Mouse (Mus musculus): Measurements from ENCODE around the gene Zmym1. TPM values are rescaled to one million over a fixed set of nuclear protein-coding genes. Genes with fewer than 3 reads are reported as not detected.
A peak's percentile ranks its signal among the peaks of the same experiment; 100 is the strongest.

Zmym1 gene
- polyA plus RNA-seq, 1 experiment = 57.4 TPM

DNA sequence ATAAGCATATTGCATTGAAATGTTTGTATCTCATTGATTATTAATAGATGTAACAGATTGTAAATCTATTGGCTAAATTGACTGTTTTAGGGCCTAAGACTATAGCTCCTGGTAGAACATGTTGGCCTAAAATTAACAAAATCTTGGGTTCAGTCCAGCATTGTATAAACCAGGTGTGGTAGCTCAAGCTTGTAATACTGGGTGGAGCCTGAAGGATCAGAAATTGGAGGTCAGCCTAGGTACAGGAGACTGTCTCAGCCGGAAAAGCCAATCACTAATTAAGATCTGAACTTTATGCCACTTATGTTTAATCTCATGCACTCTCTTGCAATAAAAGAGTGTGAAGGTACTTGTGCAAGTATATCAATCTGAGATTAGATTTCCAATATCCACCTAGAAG, 24.8 kb upstream of the Zmym1 start:
- H3K9ac ChIP-seq (ENCODE audit: low read depth, poor library complexity, severe bottlenecking) = no peak overlapping the region
- H3K36me3 ChIP-seq (ENCODE audit: control insufficient read depth, insufficient read depth, low read length, poor library complexity, severe bottlenecking) = peaks cover 2% of the 10 kb centered on the region
- H3K4me3 ChIP-seq (ENCODE audit: low read depth, low read length) = no peak overlapping the region
- no peak for TF ChIP-seq CTCF (IDR thresholded peaks at IDR 0.05; ENCODE audit: low read depth, low read length)
- no peak for TF ChIP-seq EP300 (IDR thresholded peaks at IDR 0.05; ENCODE audit: insufficient read depth, low read depth, low read length)
- TF ChIP-seq POLR2A (IDR thresholded peaks at IDR 0.05; ENCODE audit: insufficient read depth, low read length) = no peak
- H3K27me3 ChIP-seq (ENCODE audit: control insufficient read depth, insufficient read depth, low read length, poor library complexity, severe bottlenecking) = no peaks in the 10 kb centered on the region
- no peaks in the 10 kb centered on the region for H3K4me1 ChIP-seq (ENCODE audit: control insufficient read depth, insufficient read depth, low read length)
- H3K9me3 ChIP-seq (replicated peaks; ENCODE audit: control insufficient read depth, insufficient read depth, low read length, poor library complexity, severe bottlenecking) = no peaks in the 10 kb centered on the region
- no peak overlapping the region for H3K27ac ChIP-seq (ENCODE audit: insufficient read depth, low read length)

DNA sequence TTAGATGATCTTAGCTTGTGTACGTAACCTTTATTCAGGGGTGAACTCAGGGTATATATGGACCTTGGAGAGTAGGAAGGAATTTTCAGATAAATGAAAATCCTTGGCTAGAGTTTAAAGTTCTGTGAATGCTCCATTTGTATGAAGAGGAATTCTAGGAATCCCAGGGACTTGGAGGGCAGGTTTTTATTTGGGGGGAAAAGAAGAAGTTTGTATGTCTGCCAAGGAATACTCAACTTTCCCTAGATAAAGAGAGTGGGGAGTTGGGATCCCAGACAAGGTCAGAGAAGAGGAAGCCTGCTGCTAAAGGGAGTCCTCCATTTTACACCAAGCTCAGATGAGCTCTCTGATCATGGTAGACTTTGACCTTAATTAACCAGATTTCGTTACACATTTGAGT, 22.2 kb upstream of the Zmym1 start:
- H3K27ac ChIP-seq (ENCODE audit: insufficient read depth, low read length) = no peak overlapping the region
- no peaks in the 10 kb centered on the region for H3K9me3 ChIP-seq (replicated peaks; ENCODE audit: control insufficient read depth, insufficient read depth, low read length, poor library complexity, severe bottlenecking)
- no peaks in the 10 kb centered on the region for H3K27me3 ChIP-seq (ENCODE audit: control insufficient read depth, insufficient read depth, low read length, poor library complexity, severe bottlenecking)
- H3K9ac ChIP-seq (ENCODE audit: low read depth, poor library complexity, severe bottlenecking) = no peak overlapping the region
- peaks cover under 1% of the 10 kb centered on the region; the same call in 1 of the 2 replicates for H3K36me3 ChIP-seq (ENCODE audit: control insufficient read depth, insufficient read depth, low read length, poor library complexity, severe bottlenecking)
- no peaks in the 10 kb centered on the region for H3K4me1 ChIP-seq (ENCODE audit: control insufficient read depth, insufficient read depth, low read length)
- no peak for TF ChIP-seq EP300 (IDR thresholded peaks at IDR 0.05; ENCODE audit: insufficient read depth, low read depth, low read length)
- no peak for TF ChIP-seq CTCF (IDR thresholded peaks at IDR 0.05; ENCODE audit: low read depth, low read length)
- TF ChIP-seq POLR2A (IDR thresholded peaks at IDR 0.05; ENCODE audit: insufficient read depth, low read length) = no peak
- H3K4me3 ChIP-seq (ENCODE audit: low read depth, low read length) = no peak overlapping the region

DNA sequence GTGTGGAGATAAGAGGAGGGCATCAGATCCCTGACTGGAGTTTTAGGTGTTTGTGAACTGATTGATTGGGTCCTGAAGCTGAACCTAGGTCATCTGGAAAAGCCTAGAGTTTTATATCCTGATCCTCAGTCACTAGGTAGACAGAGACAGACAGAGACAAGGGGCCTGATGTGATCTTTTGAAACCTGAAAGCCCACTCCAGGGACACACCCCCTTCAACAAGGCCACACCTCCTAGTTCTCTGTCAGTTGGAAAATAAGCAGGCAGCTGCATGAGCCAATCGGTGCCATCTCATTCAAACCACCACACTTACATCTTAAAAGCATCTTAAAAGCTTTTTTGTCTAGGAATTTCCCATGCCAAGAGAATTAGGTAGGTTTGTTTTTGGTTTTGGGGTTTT, 19.9 kb upstream of the Zmym1 start:
- H3K27ac ChIP-seq (ENCODE audit: insufficient read depth, low read length) = no peak overlapping the region
- no peaks in the 10 kb centered on the region for H3K4me1 ChIP-seq (ENCODE audit: control insufficient read depth, insufficient read depth, low read length)
- no peak for TF ChIP-seq CTCF (IDR thresholded peaks at IDR 0.05; ENCODE audit: low read depth, low read length)
- no peak for TF ChIP-seq POLR2A (IDR thresholded peaks at IDR 0.05; ENCODE audit: insufficient read depth, low read length)
- TF ChIP-seq EP300 (IDR thresholded peaks at IDR 0.05; ENCODE audit: insufficient read depth, low read depth, low read length) = no peak

GRCm38 (mm10) chr4:127076875-127077548, 16.1 kb upstream of the Zmym1 start, which contains the start of gene Zmym6:
Gene Zmym6, plus strand, starts transcription at chr4:127077383.
- Histone ChIP-seq H3K4me1 (ENCODE audit: control insufficient read depth, insufficient read depth, low read length) (no peaks in the 10 kb centered on the region), H3K36me3 (ENCODE audit: control insufficient read depth, insufficient read depth, low read length, poor library complexity, severe bottlenecking) (no peaks in the 10 kb centered on the region), H3K27ac (ENCODE audit: insufficient read depth, low read length) (peak within 1 kb of the TSS; percentile 80), H3K4me3 (ENCODE audit: low read depth, low read length) (peak within 1 kb of the TSS; percentile 81), H3K27me3 (ENCODE audit: control insufficient read depth, insufficient read depth, low read length, poor library complexity, severe bottlenecking) (no peaks in the 10 kb centered on the region), H3K9me3 (replicated peaks; ENCODE audit: control insufficient read depth, insufficient read depth, low read length, poor library complexity, severe bottlenecking) (0 out of 2 replicates have a peak, but pooled peaks cover under 1% of the 10 kb centered on the region), H3K9ac (ENCODE audit: low read depth, poor library complexity, severe bottlenecking) (peak within 1 kb of the TSS; percentile 74)
- TF ChIP-seq CTCF (IDR thresholded peaks at IDR 0.05; ENCODE audit: low read depth, low read length) = no peak
- TF ChIP-seq POLR2A (IDR thresholded peaks at IDR 0.05; ENCODE audit: insufficient read depth, low read length) = no peak
- TF ChIP-seq EP300 (IDR thresholded peaks at IDR 0.05; ENCODE audit: insufficient read depth, low read depth, low read length) = peak; percentile 87

More for the DNA sequence above, 19.9 kb upstream of the Zmym1 start:
- Histone ChIP-seq H3K36me3 (ENCODE audit: control insufficient read depth, insufficient read depth, low read length, poor library complexity, severe bottlenecking) (no peaks in the 10 kb centered on the region), H3K9me3 (replicated peaks; ENCODE audit: control insufficient read depth, insufficient read depth, low read length, poor library complexity, severe bottlenecking) (no peaks in the 10 kb centered on the region), H3K27me3 (ENCODE audit: control insufficient read depth, insufficient read depth, low read length, poor library complexity, severe bottlenecking) (no peaks in the 10 kb centered on the region), H3K4me3 (ENCODE audit: low read depth, low read length) (no peak overlapping the region), H3K9ac (ENCODE audit: low read depth, poor library complexity, severe bottlenecking) (no peak overlapping the region)

DNA sequence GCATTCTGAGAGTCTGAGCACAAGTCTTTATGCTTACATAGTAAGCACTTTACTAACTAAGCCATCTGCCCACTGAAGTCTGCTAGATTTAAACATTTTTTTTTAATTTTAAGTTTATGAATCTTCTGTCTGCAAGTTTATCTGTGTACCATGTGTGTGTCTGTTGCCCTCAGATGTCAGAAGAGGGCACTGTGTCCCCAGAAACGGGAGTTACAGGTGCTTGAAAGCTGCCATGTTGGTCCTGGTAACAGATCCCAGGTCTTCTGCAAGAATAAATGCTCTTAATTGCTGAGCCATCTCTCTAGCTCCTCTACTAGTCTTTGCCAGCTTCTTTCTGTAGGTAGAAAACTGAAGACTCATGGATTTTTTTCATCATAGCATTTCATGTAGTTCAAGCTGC, 14.0 kb upstream of the Zmym1 start:
- 0 out of 2 replicates have a peak, but pooled peaks cover 5% of the 10 kb centered on the region for H3K9me3 ChIP-seq (replicated peaks; ENCODE audit: control insufficient read depth, insufficient read depth, low read length, poor library complexity, severe bottlenecking)
- no peak overlapping the region for H3K27ac ChIP-seq (ENCODE audit: insufficient read depth, low read length)
- TF ChIP-seq POLR2A (IDR thresholded peaks at IDR 0.05; ENCODE audit: insufficient read depth, low read length) (no peak), CTCF (IDR thresholded peaks at IDR 0.05; ENCODE audit: low read depth, low read length) (peak; percentile 53)
- no peak overlapping the region for H3K9ac ChIP-seq (ENCODE audit: low read depth, poor library complexity, severe bottlenecking)
- no peaks in the 10 kb centered on the region for H3K4me1 ChIP-seq (ENCODE audit: control insufficient read depth, insufficient read depth, low read length)
- no peaks in the 10 kb centered on the region for H3K36me3 ChIP-seq (ENCODE audit: control insufficient read depth, insufficient read depth, low read length, poor library complexity, severe bottlenecking)
- no peaks in the 10 kb centered on the region for H3K27me3 ChIP-seq (ENCODE audit: control insufficient read depth, insufficient read depth, low read length, poor library complexity, severe bottlenecking)
- H3K4me3 ChIP-seq (ENCODE audit: low read depth, low read length) = no peak overlapping the region

DNA sequence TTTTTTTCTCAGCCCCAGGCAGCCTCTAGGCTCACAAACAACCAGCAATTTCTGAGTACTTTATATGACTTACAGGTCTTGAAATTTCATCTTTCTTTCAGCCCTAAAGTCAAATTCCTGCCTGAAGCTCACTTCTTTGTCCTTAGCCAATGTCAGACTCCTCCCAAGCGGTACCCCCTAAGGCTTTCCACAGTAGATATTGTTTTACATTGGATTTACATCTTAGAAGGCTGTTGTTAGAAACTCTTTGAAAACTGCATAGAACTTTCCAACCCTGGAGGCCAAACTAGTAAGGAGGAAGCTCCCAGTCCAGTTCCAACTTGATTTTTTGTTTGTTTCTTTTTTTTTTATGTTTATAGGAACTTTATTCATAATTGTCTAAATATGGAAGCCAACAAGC, 3.1 kb upstream of the Zmym1 start:
- no peak for TF ChIP-seq CTCF (IDR thresholded peaks at IDR 0.05; ENCODE audit: low read depth, low read length)
- no peak for TF ChIP-seq POLR2A (IDR thresholded peaks at IDR 0.05; ENCODE audit: insufficient read depth, low read length)
- 0 out of 2 replicates have a peak, but pooled peaks have one; percentile 16 for TF ChIP-seq EP300 (IDR thresholded peaks at IDR 0.05; ENCODE audit: insufficient read depth, low read depth, low read length)
- Histone ChIP-seq H3K4me3 (ENCODE audit: low read depth, low read length) (no peak overlapping the region), H3K27ac (ENCODE audit: insufficient read depth, low read length) (no peak overlapping the region), H3K9me3 (replicated peaks; ENCODE audit: control insufficient read depth, insufficient read depth, low read length, poor library complexity, severe bottlenecking) (no peaks in the 10 kb centered on the region), H3K9ac (ENCODE audit: low read depth, poor library complexity, severe bottlenecking) (no peak overlapping the region), H3K36me3 (ENCODE audit: control insufficient read depth, insufficient read depth, low read length, poor library complexity, severe bottlenecking) (peaks cover 8% of the 10 kb centered on the region), H3K27me3 (ENCODE audit: control insufficient read depth, insufficient read depth, low read length, poor library complexity, severe bottlenecking) (no peaks in the 10 kb centered on the region), H3K4me1 (ENCODE audit: control insufficient read depth, insufficient read depth, low read length) (peaks cover 2% of the 10 kb centered on the region)
